Mouse (Mus musculus): ENCODE measurements around the gene Sema7a.
A peak's percentile ranks its signal among the peaks of the same experiment; 100 is the strongest.

The Sema7a gene

GRCm38 (mm10) chr9:57938225-57939055 lies 1.5 kb upstream of the Sema7a start:
- DNase-seq (ENCODE audit: low spot score in 2 of 2): no peak

GRCm38 (mm10) chr9:57940349-57940794 lies 460 bp downstream of the Sema7a start:
- DNase-seq (ENCODE audit: low spot score in 2 of 2): peak in 1 of 2 experiments; percentile 48

- no peak for DNase-seq (ENCODE audit: low spot score in 2 of 2)
Observed at GRCm38 (mm10) chr9:57940861-57941638, 1.1 kb downstream of the Sema7a start.

GRCm38 (mm10) chr9:57942039-57942438 lies 2.1 kb downstream of the Sema7a start:
- DNase-seq (ENCODE audit: low spot score in 2 of 2): no peak

- no peak for DNase-seq (ENCODE audit: low spot score in 2 of 2)
Observed at GRCm38 (mm10) chr9:57943067-57943466, 3.2 kb downstream of the Sema7a start.

GRCm38 (mm10) chr9:57944572-57944971 lies 4.7 kb downstream of the Sema7a start:
- DNase-seq (ENCODE audit: low spot score in 2 of 2): no peak

- no peak for DNase-seq (ENCODE audit: low spot score in 2 of 2)
Observed at GRCm38 (mm10) chr9:57945771-57946616, 6.1 kb downstream of the Sema7a start.

- DNase-seq (ENCODE audit: low spot score in 2 of 2): no peak
Observed at GRCm38 (mm10) chr9:57947381-57948030, 7.6 kb downstream of the Sema7a start.

- DNase-seq (ENCODE audit: low spot score in 2 of 2): no peak
Observed at GRCm38 (mm10) chr9:57948333-57948931, 8.5 kb downstream of the Sema7a start.

GRCm38 (mm10) chr9:57949102-57949704 lies 9.3 kb downstream of the Sema7a start:
- DNase-seq (ENCODE audit: low spot score in 2 of 2): no peak

- no peak for DNase-seq (ENCODE audit: low spot score in 2 of 2)
Observed at GRCm38 (mm10) chr9:57949879-57950278, 10.0 kb downstream of the Sema7a start.

- DNase-seq (ENCODE audit: low spot score in 2 of 2): no peak
Observed at GRCm38 (mm10) chr9:57950519-57950918, 10.6 kb downstream of the Sema7a start.

- DNase-seq (ENCODE audit: low spot score in 2 of 2): no peak
Observed at GRCm38 (mm10) chr9:57951993-57952392, 12.1 kb downstream of the Sema7a start.

GRCm38 (mm10) chr9:57954962-57955744 lies 15.2 kb downstream of the Sema7a start:
- DNase-seq (ENCODE audit: low spot score in 2 of 2): no peak

GRCm38 (mm10) chr9:57955764-57956163 lies 15.9 kb downstream of the Sema7a start:
- no peak for DNase-seq (ENCODE audit: low spot score in 2 of 2)

- DNase-seq (ENCODE audit: low spot score in 2 of 2): no peak
Observed at GRCm38 (mm10) chr9:57956196-57956837, 16.4 kb downstream of the Sema7a start.

GRCm38 (mm10) chr9:57956838-57957236 lies 16.9 kb downstream of the Sema7a start:
- DNase-seq (ENCODE audit: low spot score in 2 of 2): no peak

- DNase-seq (ENCODE audit: low spot score in 2 of 2): no peak
Observed at GRCm38 (mm10) chr9:57958615-57959014, 18.7 kb downstream of the Sema7a start.

- DNase-seq (ENCODE audit: low spot score in 2 of 2): no peak
Observed at GRCm38 (mm10) chr9:57959399-57959798, 19.5 kb downstream of the Sema7a start.
